10 mouse cellular contexts compared by ENCODE assay signal in the genomic region with DNA sequence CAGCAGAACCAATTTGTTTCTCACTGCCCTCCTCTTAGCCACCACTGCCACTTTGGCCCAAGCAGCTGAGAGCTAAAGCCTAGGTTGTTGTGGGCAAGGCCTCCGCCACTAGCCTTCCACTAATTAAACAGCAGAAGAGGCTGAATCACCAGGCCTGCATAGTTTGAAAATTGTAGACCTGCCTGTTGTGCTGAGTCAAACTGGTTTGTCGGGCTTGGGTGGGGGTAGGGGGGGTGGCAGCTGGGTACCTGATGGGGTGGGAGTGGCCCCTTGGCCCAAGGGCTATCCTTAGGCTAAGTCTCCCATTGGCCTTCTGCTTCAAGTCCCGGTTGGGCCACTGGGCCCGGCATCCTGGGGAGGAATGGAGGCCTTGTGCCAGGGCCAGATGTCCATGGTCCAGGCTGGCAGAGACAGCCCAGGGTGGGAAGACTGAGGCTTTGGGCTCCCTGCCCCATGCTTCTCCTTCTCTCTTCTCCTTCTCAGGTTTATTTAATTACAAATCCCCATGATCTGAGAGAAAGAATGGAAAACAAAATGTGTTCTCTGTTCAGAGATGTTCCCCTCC. TPM values are rescaled to one million over a fixed set of nuclear protein-coding genes. Genes with fewer than 3 reads are reported as not detected.
DNase-seq lines count a peak whose midpoint lies in the region; ATAC-seq and TF ChIP-seq lines count a peak whose summit lies in the region.
"Had no signal": no experiment of that assay in that cellular context is flagged by ENCODE, and none has a peak within 500 bp of the region (broad histone marks: within the 10 kb centered on the region; RNA-seq: fewer than 3 reads in every experiment).

No protein-coding gene starts in this region.

- no peak for ATAC-seq in neural tube, embryonic 11.5 days (ENCODE audit: insufficient read depth, low FRiP score, low TSS enrichment)
- no peak for ATAC-seq in lung, embryonic 16.5 days (ENCODE audit: low read depth)
- ATAC-seq in stomach, postnatal 0 days (ENCODE audit: low FRiP score, low TSS enrichment), result no peak
- no peak for ATAC-seq in granulocyte monocyte progenitor cell, adult 5-6 weeks (replicated peaks; ENCODE audit: poor library complexity, severe bottlenecking)

- H3K9me3 ChIP-seq in neural tube, embryonic 11.5 days (ENCODE audit: control insufficient read depth, low read length), result no peaks in the 10 kb centered on the region
- H3K9me3 ChIP-seq in lung, embryonic 16.5 days (ENCODE audit: control insufficient read depth, low read length), result no peaks in the 10 kb centered on the region
- no peaks in the 10 kb centered on the region for H3K9me3 ChIP-seq in stomach, postnatal 0 days (ENCODE audit: control insufficient read depth, low read length)

- 0 out of 2 replicates have a peak, but pooled peaks cover 3% of the 10 kb centered on the region for H3K27me3 ChIP-seq in neural tube, embryonic 11.5 days (ENCODE audit: control insufficient read depth, insufficient read depth, low read length)
- no peaks in the 10 kb centered on the region for H3K27me3 ChIP-seq in lung, embryonic 16.5 days (ENCODE audit: control insufficient read depth, insufficient read depth, low read depth, low read length)
- H3K27me3 ChIP-seq in stomach, postnatal 0 days (ENCODE audit: control insufficient read depth, insufficient read depth, low read length), result no peaks in the 10 kb centered on the region

- TF ChIP-seq EP300 in stomach, postnatal 0 days (optimal IDR thresholded peaks at IDR 0.05), result peak; percentile 32

- H3K4me1 ChIP-seq in neural tube, embryonic 11.5 days (ENCODE audit: control insufficient read depth, insufficient read depth, low read length), result peaks cover 33% of the 10 kb centered on the region
- peaks cover 54% of the 10 kb centered on the region for H3K4me1 ChIP-seq in lung, embryonic 16.5 days (replicated peaks; ENCODE audit: control insufficient read depth, insufficient read depth, low read length)
- H3K4me1 ChIP-seq in stomach, postnatal 0 days (replicated peaks; ENCODE audit: control insufficient read depth, insufficient read depth), result peaks cover 24% of the 10 kb centered on the region

- H3K36me3 ChIP-seq in neural tube, embryonic 11.5 days (ENCODE audit: control insufficient read depth, insufficient read depth, low read length), result no peaks in the 10 kb centered on the region
- no peaks in the 10 kb centered on the region for H3K36me3 ChIP-seq in lung, embryonic 16.5 days (ENCODE audit: control insufficient read depth, insufficient read depth, low read length)
- H3K36me3 ChIP-seq in stomach, postnatal 0 days (ENCODE audit: control insufficient read depth, insufficient read depth, low read length), result no peaks in the 10 kb centered on the region

- 68% methylated on average over 4 of the region's 4 CpGs for WGBS in neural tube, embryonic 11.5 days
- 43% methylated on average over 4 of the region's 4 CpGs for WGBS in lung, embryonic 16.5 days
- WGBS in stomach, postnatal 0 days, result 31% methylated on average over 4 of the region's 4 CpGs

- peak; percentile 53 to 71 for DNase-seq in cerebellum, postnatal 10 days
- DNase-seq in cerebellum, postnatal 25 days, result no peak
- DNase-seq in neural tube, embryonic 11.5 days (ENCODE audit: low spot score), result no peak
- DNase-seq in neural tube, embryonic 10.5 days (ENCODE audit: extremely low spot score, low spot score), result no peak
- DNase-seq in stomach, postnatal 0 days (ENCODE audit: low spot score), result peak; percentile 76
- DNase-seq in adrenal gland, adult 18-20 months (ENCODE audit: low spot score in 2 of 2), result no peak
- DNase-seq: cerebellum, adult 2 months; heart, adult 18-20 months had no signal

- H3K4me2 ChIP-seq in neural tube, embryonic 11.5 days (ENCODE audit: low read depth), result 0 out of 2 replicates have a peak overlapping the region, but pooled peaks have one; percentile 3
- peak overlapping the region; percentile 67 for H3K4me2 ChIP-seq in lung, embryonic 16.5 days (ENCODE audit: low read depth, low read length)
- peak overlapping the region; percentile 58 for H3K4me2 ChIP-seq in stomach, postnatal 0 days (replicated peaks; ENCODE audit: low read depth)

- no peak for TF ChIP-seq CTCF in stomach, postnatal 0 days (IDR thresholded peaks at IDR 0.05; ENCODE audit: low read depth)

- no peak overlapping the region for H3K9ac ChIP-seq in neural tube, embryonic 11.5 days (ENCODE audit: low read length)
- peak overlapping the region; percentile 93; the same call in 1 of the 2 replicates for H3K9ac ChIP-seq in lung, embryonic 16.5 days (ENCODE audit: low read length)
- H3K9ac ChIP-seq in stomach, postnatal 0 days (ENCODE audit: low read length), result peak overlapping the region; percentile 19; the same call in 1 of the 2 replicates

- H3K4me3 ChIP-seq in neural tube, embryonic 11.5 days (ENCODE audit: low read depth, low read length), result no peak overlapping the region
- H3K4me3 ChIP-seq in lung, embryonic 16.5 days (ENCODE audit: low read length), result peak overlapping the region; percentile 82
- peak overlapping the region; percentile 96; the same call in 1 of the 2 replicates for H3K4me3 ChIP-seq in stomach, postnatal 0 days (ENCODE audit: low read depth, low read length)

- no peak overlapping the region for H3K27ac ChIP-seq in neural tube, embryonic 11.5 days (ENCODE audit: low read depth, low read length)
- H3K27ac ChIP-seq in lung, embryonic 16.5 days (ENCODE audit: low read length), result peak overlapping the region; percentile 96
- peak overlapping the region; percentile 69 for H3K27ac ChIP-seq in stomach, postnatal 0 days (replicated peaks)

RNA-seq across cellular contexts. Expression of gene Ephb3, which starts 3.5 kb away (rescaled TPM):
- polyA plus RNA-seq in neural tube, embryonic 11.5 days (2014; fragmentation: Nextera tagmentation; extraction: Ambion mirVana), result 15.1 and 15.5 TPM in 2 replicates
- 28.3 and 28.9 TPM in 2 replicates for polyA plus RNA-seq in lung, embryonic 16.5 days (2015; fragmentation: Nextera tagmentation; extraction: Ambion mirVana)
- 15.1 and 16.8 TPM in 2 replicates for polyA plus RNA-seq in stomach, postnatal 0 days (2015; fragmentation: Nextera tagmentation; extraction: Ambion mirVana)
- not detected in 2 replicates for total RNA-seq in granulocyte monocyte progenitor cell, adult 5-6 weeks (2014; fragmentation: Nextera tagmentation)
- not detected in 2 replicates for total RNA-seq in granulocyte monocyte progenitor cell, adult 5-6 weeks (2017)
- under 1 TPM; 0.83 to 0.99 TPM for total RNA-seq in adrenal gland, adult 18-20 months (2021)

RNA-seq across cellular contexts. Expression of gene Teddm3, which starts 54.3 kb away (rescaled TPM):
- polyA plus RNA-seq in neural tube, embryonic 11.5 days (2014; fragmentation: Nextera tagmentation; extraction: Ambion mirVana), result not detected in 2 replicates
- polyA plus RNA-seq in lung, embryonic 16.5 days (2015; fragmentation: Nextera tagmentation; extraction: Ambion mirVana), result not detected in 2 replicates
- polyA plus RNA-seq in stomach, postnatal 0 days (2015; fragmentation: Nextera tagmentation; extraction: Ambion mirVana), result 311 and 332 TPM in 2 replicates
- not detected in 2 replicates for total RNA-seq in granulocyte monocyte progenitor cell, adult 5-6 weeks (2014; fragmentation: Nextera tagmentation)
- total RNA-seq in granulocyte monocyte progenitor cell, adult 5-6 weeks (2017), result not detected in 2 replicates
- under 1 TPM in 1 of 2 experiments, not detected in 1; 0.30 TPM for total RNA-seq in adrenal gland, adult 18-20 months (2021)
- total RNA-seq: heart, adult 18-20 months had no signal
- polyA plus RNA-seq: cerebellum, adult 2 months had no signal

Comparison
In these comparisons a context has a peak if more than half of its experiments do, and no peak if none do; other contexts are left out.
1. DNase-seq: peak in cerebellum, postnatal 10 days (2 of 2) and stomach, postnatal 0 days (single experiment); none in cerebellum, postnatal 25 days (0 of 2), neural tube, embryonic 11.5 days (single experiment), neural tube, embryonic 10.5 days (single experiment) and adrenal gland, adult 18-20 months (0 of 2).
2. H3K4me2 ChIP-seq: peak in every context shown above with its lines; median percentile 67 in lung, embryonic 16.5 days; 58 in stomach, postnatal 0 days; 3 in neural tube, embryonic 11.5 days.
3. RNA of gene Teddm3, which starts 54.3 kb away (polyA plus RNA-seq): 311 to 332 TPM in stomach, postnatal 0 days; not detected in neural tube, embryonic 11.5 days and not detected in lung, embryonic 16.5 days; every median in the first group is over 100 times any median in the second.